Mouse (Mus musculus) embryonic facial prominence, embryonic 11.5 days (tissue): ENCODE measurements at regions not wholly inside any gene's neighbourhood (a gene's known extent, or its start where the extent isn't known, plus 50 kb on each side); places are given as distances from the start of the nearest gene placed in this dataset.

Source experiments
- ATAC-seq: fragments of 200-750 bp; cut with Nextera tagmentation; replicated peaks from 2 replicates; pipeline ENCODE4 v1.8.0; 2017; ENCODE audit warnings: low read depth; ENCODE audit not compliant: insufficient number of reproducible peaks, low FRiP score, low TSS enrichment
- DNase-seq: peaks from one replicate; pipeline ENCODE4 v3.0.0-alpha.2; 2015; ENCODE audit warnings: low spot score
- H3K27ac ChIP-seq: fragments of 300-500 bp; sonication (generic); replicated peaks from 2 replicates; pipeline ENCODE4 v1.5.1; 2014; ENCODE audit warnings: mild to moderate bottlenecking, low read depth, low read length, control low read depth
- H3K27me3 ChIP-seq: fragments of 300-500 bp; sonication (generic); 2 replicates; pipeline ENCODE4 v1.6.1; 2014; ENCODE audit warnings: mild to moderate bottlenecking, low read length, moderate library complexity, mixed read lengths; ENCODE audit not compliant: control insufficient read depth, insufficient read depth
- H3K36me3 ChIP-seq: fragments of 300-500 bp; sonication (generic); replicated peaks from 2 replicates; pipeline ENCODE4 v1.6.1; 2014; ENCODE audit warnings: low read depth, mild to moderate bottlenecking, low read length, moderate library complexity, mixed read lengths; ENCODE audit not compliant: control insufficient read depth, insufficient read depth
- H3K4me1 ChIP-seq: fragments of 300-500 bp; sonication (generic); 2 replicates; pipeline ENCODE4 v1.6.1; 2014; ENCODE audit warnings: low read length, mixed read lengths; ENCODE audit not compliant: control insufficient read depth, insufficient read depth
- H3K4me2 ChIP-seq: fragments of 300-500 bp; sonication (generic); 2 replicates; pipeline ENCODE4 v1.6.1; 2014; ENCODE audit warnings: low read depth, mild to moderate bottlenecking, control low read depth, low read length, moderate library complexity
- H3K4me3 ChIP-seq: fragments of 300-500 bp; sonication (generic); 2 replicates; pipeline ENCODE4 v1.5.1; 2014; ENCODE audit warnings: low read depth, low read length, control low read depth
- H3K9ac ChIP-seq: fragments of 300-500 bp; sonication (generic); replicated peaks from 2 replicates; pipeline ENCODE4 v1.6.1; 2014; ENCODE audit warnings: mild to moderate bottlenecking, control low read depth, low read length
- H3K9me3 ChIP-seq: fragments of 300-500 bp; sonication (generic); replicated peaks from 2 replicates; pipeline ENCODE4 v1.6.1; 2016; ENCODE audit warnings: mild to moderate bottlenecking, low read length, inconsistent platforms, mixed read lengths; ENCODE audit not compliant: control insufficient read depth
- WGBS: fragments of 180-500 bp; shearing (Covaris S2); extraction: QIAGEN DNeasy Blood & Tissue Kit; methylation state at CpG from one replicate; pipeline ENCODE4 v1.1.7; 2014; 5-methylcytosine and 5-hydroxymethylcytosine counted together

- H3K27ac ChIP-seq: no peak overlapping the region
- 59% methylated on average over 4 of the region's 4 CpGs for WGBS
- H3K4me3 ChIP-seq: no peak overlapping the region
- no peaks in the 10 kb centered on the region for H3K9me3 ChIP-seq
- H3K27me3 ChIP-seq: no peaks in the 10 kb centered on the region
- H3K9ac ChIP-seq: no peak overlapping the region
- peaks cover 3% of the 10 kb centered on the region for H3K4me1 ChIP-seq
- no peak for ATAC-seq
- no peak overlapping the region for H3K4me2 ChIP-seq
- H3K36me3 ChIP-seq: no peaks in the 10 kb centered on the region
- DNase-seq: no peak
Observed at GRCm38 (mm10) chr10:39316533-39316932, 52.1 kb upstream of the Fyn start.

DNA sequence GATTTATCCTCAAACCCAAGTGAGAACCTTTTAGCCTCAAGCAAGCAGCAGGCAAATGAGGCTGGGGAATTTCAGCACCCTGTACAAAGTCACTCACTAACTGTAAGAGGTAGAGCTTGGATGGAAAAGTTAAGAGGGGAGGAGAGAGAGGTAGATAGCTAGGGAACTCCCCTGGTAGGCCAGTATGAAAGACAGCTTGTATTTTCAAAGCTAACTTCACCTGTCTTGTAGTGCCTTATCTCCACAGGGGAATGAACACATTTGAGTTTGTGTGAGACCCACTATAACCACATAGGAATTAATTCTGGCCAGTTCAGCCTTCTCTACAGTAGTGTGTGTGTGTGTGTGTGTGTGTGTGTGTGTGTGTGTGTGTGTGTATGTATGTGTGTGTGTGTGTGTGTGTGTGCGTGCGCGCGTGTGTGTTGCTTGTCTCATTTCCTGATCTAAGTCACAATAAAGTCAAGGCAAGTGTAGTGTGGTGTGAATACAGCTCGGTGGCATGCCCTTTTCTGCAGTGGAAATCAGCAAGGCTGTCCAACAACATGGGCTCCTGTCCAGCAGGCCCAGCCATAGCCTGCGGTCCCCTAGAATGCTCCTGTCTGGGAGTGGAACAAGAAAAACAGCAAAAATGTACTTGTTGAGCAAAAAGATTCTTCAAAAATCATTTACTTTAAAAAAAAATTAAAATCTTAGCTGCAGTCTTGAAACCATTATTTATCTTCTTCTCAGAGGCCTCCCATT is 53.1 kb upstream of the Fyn start:
- Histone ChIP-seq H3K4me1 (no peaks in the 10 kb centered on the region), H3K27ac (no peak overlapping the region), H3K9me3 (no peaks in the 10 kb centered on the region), H3K9ac (no peak overlapping the region), H3K4me3 (no peak overlapping the region), H3K36me3 (no peaks in the 10 kb centered on the region), H3K4me2 (no peak overlapping the region), H3K27me3 (no peaks in the 10 kb centered on the region)
- ATAC-seq (no peak), DNase-seq (no peak)
- WGBS: 88% methylated on average over 6 of the region's 6 CpGs

DNA sequence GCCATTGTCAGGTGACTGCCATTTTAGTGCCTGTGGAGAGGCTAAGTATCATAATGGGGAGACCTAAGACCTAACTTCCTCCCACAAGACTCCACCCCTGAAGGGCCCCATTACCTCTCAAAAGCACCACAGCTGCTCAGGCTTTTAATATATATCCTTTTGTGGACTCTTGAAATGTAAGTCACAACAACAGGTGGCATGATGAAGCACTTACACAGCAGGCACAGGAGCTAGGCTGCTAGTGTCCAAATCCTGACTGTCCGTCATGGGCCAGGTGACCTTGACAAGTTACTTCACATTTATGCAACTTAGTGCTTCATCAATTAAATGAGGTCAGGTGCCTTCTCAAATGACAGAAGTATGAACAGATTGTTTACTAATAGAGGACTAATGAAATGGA is 57.2 kb upstream of the Fyn start:
- no peak overlapping the region for H3K4me2 ChIP-seq
- H3K4me3 ChIP-seq: no peak overlapping the region
- H3K27me3 ChIP-seq: no peaks in the 10 kb centered on the region
- DNase-seq (no peak), ATAC-seq (no peak)
- H3K27ac ChIP-seq: no peak overlapping the region
- WGBS: 82% methylated on average over 1 of the region's 1 CpGs
- no peaks in the 10 kb centered on the region for H3K4me1 ChIP-seq
- H3K9ac ChIP-seq: no peak overlapping the region
- no peaks in the 10 kb centered on the region for H3K36me3 ChIP-seq
- H3K9me3 ChIP-seq: no peaks in the 10 kb centered on the region

- no peak overlapping the region for H3K4me2 ChIP-seq
- H3K4me3 ChIP-seq: no peak overlapping the region
- ATAC-seq (no peak), DNase-seq (no peak)
- H3K27ac ChIP-seq: no peak overlapping the region
- H3K4me1 ChIP-seq: no peaks in the 10 kb centered on the region
- no peaks in the 10 kb centered on the region for H3K27me3 ChIP-seq
- H3K36me3 ChIP-seq: no peaks in the 10 kb centered on the region
- H3K9me3 ChIP-seq: no peaks in the 10 kb centered on the region
- no peak overlapping the region for H3K9ac ChIP-seq
- WGBS: 75% methylated on average over 1 of the region's 1 CpGs
Observed at GRCm38 (mm10) chr10:39308535-39308934, 60.1 kb upstream of the Fyn start.

- H3K9me3 ChIP-seq: no peaks in the 10 kb centered on the region
- no peak overlapping the region for H3K9ac ChIP-seq
- H3K36me3 ChIP-seq: no peaks in the 10 kb centered on the region
- ATAC-seq (0 out of 2 replicates have a peak, but pooled peaks have one; percentile 34), DNase-seq (peak; percentile 50)
- 48% methylated on average over 11 of the region's 11 CpGs for WGBS
- no peak overlapping the region for H3K4me3 ChIP-seq
- H3K4me2 ChIP-seq: no peak overlapping the region
- no peaks in the 10 kb centered on the region for H3K4me1 ChIP-seq
- H3K27me3 ChIP-seq: no peaks in the 10 kb centered on the region
- no peak overlapping the region for H3K27ac ChIP-seq
Observed at GRCm38 (mm10) chr10:39292703-39293496, 75.8 kb upstream of the Fyn start.

DNA sequence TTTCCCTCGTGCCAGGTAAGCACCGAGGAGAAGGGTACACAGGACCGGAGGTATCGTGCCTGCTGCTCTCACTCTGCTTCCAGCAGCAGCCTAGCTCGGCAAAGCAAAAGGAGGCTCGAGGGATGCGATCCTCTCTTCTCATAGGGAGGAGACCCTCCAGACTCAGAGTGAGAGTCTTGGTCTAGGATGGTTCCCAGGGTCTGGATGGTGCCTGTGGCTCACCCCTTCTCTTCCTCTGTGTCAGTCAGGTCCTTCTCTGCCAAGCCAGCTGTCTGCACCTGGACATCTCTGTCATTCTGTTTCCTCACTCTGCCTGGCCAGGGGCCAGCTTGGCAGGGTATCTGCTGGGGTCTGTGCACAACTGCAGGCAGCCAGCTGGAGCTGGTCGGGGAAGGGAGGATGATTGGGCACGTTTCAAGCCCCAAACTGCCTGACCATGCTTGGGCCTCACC is 76.9 kb upstream of the Fyn start:
- Histone ChIP-seq H3K9me3 (no peaks in the 10 kb centered on the region), H3K36me3 (no peaks in the 10 kb centered on the region), H3K4me1 (no peaks in the 10 kb centered on the region), H3K27me3 (no peaks in the 10 kb centered on the region), H3K4me3 (no peak overlapping the region), H3K4me2 (no peak overlapping the region), H3K9ac (no peak overlapping the region), H3K27ac (no peak overlapping the region)
- DNase-seq (no peak), ATAC-seq (no peak)
- 79% methylated on average over 9 of the region's 9 CpGs for WGBS

GRCm38 (mm10) chr10:39291134-39291746 is 77.4 kb upstream of the Fyn start:
- H3K27ac ChIP-seq: no peak overlapping the region
- H3K9ac ChIP-seq: no peak overlapping the region
- DNase-seq (no peak), ATAC-seq (no peak)
- 78% methylated on average over 8 of the region's 8 CpGs for WGBS
- H3K4me2 ChIP-seq: no peak overlapping the region
- no peak overlapping the region for H3K4me3 ChIP-seq
- no peaks in the 10 kb centered on the region for H3K27me3 ChIP-seq
- no peaks in the 10 kb centered on the region for H3K36me3 ChIP-seq
- no peaks in the 10 kb centered on the region for H3K4me1 ChIP-seq
- no peaks in the 10 kb centered on the region for H3K9me3 ChIP-seq

GRCm38 (mm10) chr10:39290245-39290644 is 78.4 kb upstream of the Fyn start:
- H3K4me3 ChIP-seq: no peak overlapping the region
- no peaks in the 10 kb centered on the region for H3K9me3 ChIP-seq
- no peaks in the 10 kb centered on the region for H3K36me3 ChIP-seq
- H3K9ac ChIP-seq: no peak overlapping the region
- H3K4me1 ChIP-seq: no peaks in the 10 kb centered on the region
- 14% methylated on average over 1 of the region's 1 CpGs for WGBS
- DNase-seq: no peak
- H3K27me3 ChIP-seq: no peaks in the 10 kb centered on the region
- no peak overlapping the region for H3K27ac ChIP-seq
- no peak for ATAC-seq
- no peak overlapping the region for H3K4me2 ChIP-seq
